Mouse (Mus musculus): ENCODE measurements at regions not wholly inside any gene's neighbourhood (a gene's known extent, or its start where the extent isn't known, plus 50 kb on each side); places are given as distances from the start of the nearest gene placed in this dataset.

- no peak overlapping the region for H3K4me2 ChIP-seq (replicated peaks)
- no peak for ATAC-seq (ENCODE audit: insufficient number of reproducible peaks, low FRiP score, low TSS enrichment, low read depth)
Observed at GRCm38 (mm10) chr1:7457895-7458294, 2650.2 kb downstream of the Gm37988 start.

DNA sequence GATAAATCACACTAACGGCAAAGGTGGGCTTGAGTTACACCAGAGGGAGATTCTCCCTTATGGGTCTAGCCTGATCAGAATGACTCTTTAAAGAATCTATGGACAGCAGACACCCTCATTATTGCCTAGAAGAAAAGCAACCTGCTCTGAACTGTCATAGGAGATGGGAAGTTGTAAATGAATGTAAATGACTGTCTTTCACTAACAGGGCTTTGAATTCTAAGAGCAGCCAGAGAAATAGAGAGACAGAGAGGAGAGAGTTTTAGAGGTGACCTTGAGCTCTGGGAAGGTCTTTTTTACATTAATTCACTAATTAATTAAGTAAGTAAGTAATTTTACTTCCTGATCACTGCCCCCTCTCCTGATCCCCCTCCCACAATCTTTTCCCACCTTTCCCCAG is 2686.4 kb downstream of the Gm37988 start:
- no peaks in the 10 kb centered on the region for H3K9me3 ChIP-seq (replicated peaks)
- H3K36me3 ChIP-seq, result no peaks in the 10 kb centered on the region
- 91% methylated on average over 1 of the region's 1 CpGs for WGBS
- H3K27me3 ChIP-seq, result no peaks in the 10 kb centered on the region
- no peak overlapping the region for H3K9ac ChIP-seq
- H3K4me3 ChIP-seq (replicated peaks), result no peak overlapping the region
- H3K4me1 ChIP-seq, result no peaks in the 10 kb centered on the region
- no peak overlapping the region for H3K4me2 ChIP-seq (replicated peaks)
- H3K27ac ChIP-seq (replicated peaks), result no peak overlapping the region
- no peak for ATAC-seq (ENCODE audit: insufficient number of reproducible peaks, low FRiP score, low TSS enrichment, low read depth)

More at GRCm38 (mm10) chr1:7457895-7458294, 2650.2 kb downstream of the Gm37988 start:
- Histone ChIP-seq H3K36me3 (no peaks in the 10 kb centered on the region), H3K9me3 (replicated peaks) (no peaks in the 10 kb centered on the region), H3K27ac (replicated peaks) (no peak overlapping the region), H3K4me3 (replicated peaks) (no peak overlapping the region), H3K27me3 (no peaks in the 10 kb centered on the region), H3K9ac (no peak overlapping the region), H3K4me1 (no peaks in the 10 kb centered on the region)

DNA sequence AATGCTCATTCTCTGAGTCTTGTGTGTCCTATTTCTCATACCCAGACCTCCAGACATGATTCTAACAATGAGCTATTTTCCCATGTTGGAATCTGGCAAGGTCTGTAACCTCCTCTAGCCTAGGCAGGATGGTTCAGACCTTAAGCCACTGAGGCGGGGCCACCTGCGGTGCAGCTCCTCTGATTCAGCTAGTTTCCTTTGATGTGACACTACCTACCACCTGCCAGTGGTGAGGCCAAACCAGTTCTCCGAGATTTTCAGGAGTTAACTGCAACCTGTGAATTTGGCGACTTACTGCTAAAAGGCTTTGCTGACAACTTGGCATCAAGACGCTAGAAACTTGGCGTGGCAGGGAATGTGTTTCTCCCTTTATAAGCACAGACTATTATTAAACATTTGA is 2691.3 kb downstream of the Gm37988 start:
- no peaks in the 10 kb centered on the region for H3K36me3 ChIP-seq
- ATAC-seq (ENCODE audit: insufficient number of reproducible peaks, low FRiP score, low TSS enrichment, low read depth), result 0 out of 2 replicates have a peak, but pooled peaks have one; percentile 65
- no peak overlapping the region for H3K9ac ChIP-seq
- no peaks in the 10 kb centered on the region for H3K4me1 ChIP-seq
- H3K27ac ChIP-seq (replicated peaks), result peak overlapping the region; percentile 44; the same call in 1 of the 2 replicates
- 49% methylated on average over 6 of the region's 6 CpGs for WGBS
- H3K9me3 ChIP-seq (replicated peaks), result no peaks in the 10 kb centered on the region
- no peak overlapping the region for H3K4me2 ChIP-seq (replicated peaks)
- H3K4me3 ChIP-seq (replicated peaks), result no peak overlapping the region
- no peaks in the 10 kb centered on the region for H3K27me3 ChIP-seq

DNA sequence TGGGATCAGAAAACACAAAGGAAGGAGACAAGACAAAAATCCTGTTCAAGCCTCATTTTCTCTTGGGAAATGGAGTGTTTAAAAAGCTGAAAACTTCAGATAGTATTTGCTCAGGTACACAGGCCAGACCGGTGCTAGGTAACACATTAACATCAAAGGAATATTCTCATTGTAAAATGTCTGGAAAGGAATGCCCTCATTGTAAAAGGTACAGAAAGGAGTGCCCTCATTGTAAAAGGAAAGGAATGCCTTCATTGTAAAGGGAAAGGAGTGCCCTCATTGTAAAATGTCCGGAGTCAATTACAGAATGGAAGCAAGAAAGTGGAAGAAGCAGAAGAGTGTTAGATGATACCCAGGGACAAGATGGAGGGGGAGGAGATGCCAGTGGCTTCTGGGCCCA is 2694.7 kb downstream of the Gm37988 start:
- Histone ChIP-seq H3K9me3 (replicated peaks) (no peaks in the 10 kb centered on the region), H3K4me3 (replicated peaks) (no peak overlapping the region), H3K4me2 (replicated peaks) (no peak overlapping the region), H3K27me3 (no peaks in the 10 kb centered on the region), H3K4me1 (no peaks in the 10 kb centered on the region), H3K36me3 (no peaks in the 10 kb centered on the region), H3K27ac (replicated peaks) (no peak overlapping the region), H3K9ac (no peak overlapping the region)
- 65% methylated on average over 2 of the region's 2 CpGs for WGBS
- ATAC-seq (ENCODE audit: insufficient number of reproducible peaks, low FRiP score, low TSS enrichment, low read depth), result no peak

DNA sequence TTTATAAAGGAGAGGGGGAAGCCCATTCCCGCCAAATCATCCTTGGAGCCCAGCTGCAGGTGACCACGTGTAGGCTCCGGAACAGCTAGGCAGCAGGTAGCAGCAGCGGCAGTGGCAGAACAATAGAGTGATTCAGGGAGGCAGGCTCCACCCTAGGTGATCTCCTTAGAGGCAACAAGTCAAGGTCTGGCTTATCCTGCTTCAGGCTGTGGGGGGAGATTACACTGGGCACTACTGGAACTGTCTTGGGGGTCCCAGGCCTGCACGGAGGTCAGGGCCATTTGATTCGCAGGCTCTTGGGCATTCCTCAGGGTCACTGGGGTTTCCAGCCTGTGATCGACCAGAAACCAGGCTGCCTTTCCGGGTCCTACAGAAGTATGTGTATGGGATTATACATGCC is 2711.1 kb downstream of the Gm37988 start:
- no peak overlapping the region for H3K4me3 ChIP-seq (replicated peaks)
- H3K9ac ChIP-seq, result no peak overlapping the region
- no peak overlapping the region for H3K4me2 ChIP-seq (replicated peaks)
- H3K36me3 ChIP-seq, result no peaks in the 10 kb centered on the region
- no peaks in the 10 kb centered on the region for H3K27me3 ChIP-seq
- no peaks in the 10 kb centered on the region for H3K4me1 ChIP-seq
- no peaks in the 10 kb centered on the region for H3K9me3 ChIP-seq (replicated peaks)
- ATAC-seq (ENCODE audit: insufficient number of reproducible peaks, low FRiP score, low TSS enrichment, low read depth), result no peak
- 53% methylated on average over 8 of the region's 8 CpGs for WGBS
- H3K27ac ChIP-seq (replicated peaks), result no peak overlapping the region

GRCm38 (mm10) chr1:7533506-7533905 is 2725.8 kb downstream of the Gm37988 start:
- no peaks in the 10 kb centered on the region for H3K4me1 ChIP-seq
- no peaks in the 10 kb centered on the region for H3K36me3 ChIP-seq
- no peaks in the 10 kb centered on the region for H3K9me3 ChIP-seq (replicated peaks)
- no peak overlapping the region for H3K4me2 ChIP-seq (replicated peaks)
- H3K4me3 ChIP-seq (replicated peaks), result no peak overlapping the region
- no peak overlapping the region for H3K9ac ChIP-seq
- H3K27me3 ChIP-seq, result no peaks in the 10 kb centered on the region
- no peak overlapping the region for H3K27ac ChIP-seq (replicated peaks)
- no peak for ATAC-seq (ENCODE audit: insufficient number of reproducible peaks, low FRiP score, low TSS enrichment, low read depth)

DNA sequence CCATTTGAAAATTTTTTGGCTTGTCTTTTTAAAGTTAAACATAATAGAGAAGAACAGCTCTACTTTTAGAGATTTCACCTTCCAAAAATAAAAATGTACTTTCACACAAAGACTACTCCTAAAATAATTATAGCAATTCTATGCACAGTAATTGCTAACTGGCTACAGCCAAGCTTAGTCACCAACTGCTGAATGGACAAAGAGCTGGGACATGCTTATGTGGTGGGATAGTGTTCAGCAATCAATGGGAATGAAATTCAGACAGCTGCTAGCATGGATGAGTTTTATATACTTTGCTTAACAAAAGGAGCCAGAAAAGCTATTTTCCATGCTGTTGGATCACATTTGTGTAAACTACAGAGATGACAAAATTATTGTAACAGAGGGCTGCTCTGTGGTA is 2727.5 kb downstream of the Gm37988 start:
- no peak for ATAC-seq (ENCODE audit: insufficient number of reproducible peaks, low FRiP score, low TSS enrichment, low read depth)
- Histone ChIP-seq H3K36me3 (no peaks in the 10 kb centered on the region), H3K9ac (no peak overlapping the region), H3K4me1 (no peaks in the 10 kb centered on the region), H3K4me2 (replicated peaks) (no peak overlapping the region), H3K27ac (replicated peaks) (no peak overlapping the region), H3K4me3 (replicated peaks) (no peak overlapping the region), H3K9me3 (replicated peaks) (no peaks in the 10 kb centered on the region), H3K27me3 (no peaks in the 10 kb centered on the region)

DNA sequence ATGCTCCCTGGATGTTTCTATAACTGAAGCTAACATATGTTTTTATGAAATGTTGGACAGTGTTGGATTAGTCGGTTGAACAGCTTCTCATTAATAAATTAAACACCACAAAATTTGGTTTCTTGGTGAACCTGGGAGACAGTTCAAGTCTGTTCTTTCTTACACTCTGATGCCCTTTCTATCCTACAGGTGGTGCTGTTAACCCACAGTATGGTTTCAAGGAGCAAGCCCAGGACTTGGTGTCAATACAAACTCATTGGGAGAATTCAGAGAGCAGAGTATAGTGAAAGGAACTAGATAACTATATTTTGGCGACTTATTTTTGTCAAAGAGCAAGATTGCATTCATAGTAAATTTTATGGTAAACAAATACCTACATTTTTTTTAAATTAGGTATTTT is 2735.8 kb downstream of the Gm37988 start:
- Histone ChIP-seq H3K4me3 (replicated peaks) (no peak overlapping the region), H3K4me1 (no peaks in the 10 kb centered on the region), H3K4me2 (replicated peaks) (no peak overlapping the region), H3K9me3 (replicated peaks) (no peaks in the 10 kb centered on the region), H3K36me3 (no peaks in the 10 kb centered on the region), H3K9ac (no peak overlapping the region), H3K27me3 (no peaks in the 10 kb centered on the region), H3K27ac (replicated peaks) (no peak overlapping the region)
- WGBS, result 20% methylated on average over 2 of the region's 2 CpGs
- no peak for ATAC-seq (ENCODE audit: insufficient number of reproducible peaks, low FRiP score, low TSS enrichment, low read depth)

DNA sequence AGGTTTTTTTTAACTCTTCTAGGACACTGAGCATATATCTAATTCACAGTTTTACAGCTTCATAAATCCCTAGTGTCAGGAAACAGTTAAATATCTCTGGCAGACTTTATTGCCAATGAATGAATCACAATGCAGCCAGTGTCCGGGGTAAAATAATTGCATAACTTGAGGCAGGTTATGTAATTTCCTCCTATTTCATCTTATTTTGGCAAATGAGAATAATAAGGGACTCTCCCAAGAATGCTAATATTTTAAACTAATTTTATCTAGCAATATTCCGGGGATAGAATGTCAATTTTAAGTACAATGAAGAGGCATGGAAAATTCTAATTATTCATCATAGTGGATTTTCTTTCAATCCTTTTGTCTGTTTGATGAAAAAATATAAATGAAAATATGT is 2740.6 kb downstream of the Gm37988 start:
- Histone ChIP-seq H3K9ac (no peak overlapping the region), H3K27me3 (no peaks in the 10 kb centered on the region), H3K4me2 (replicated peaks) (no peak overlapping the region), H3K36me3 (no peaks in the 10 kb centered on the region), H3K4me3 (replicated peaks) (no peak overlapping the region), H3K9me3 (replicated peaks) (no peaks in the 10 kb centered on the region), H3K27ac (replicated peaks) (no peak overlapping the region), H3K4me1 (no peaks in the 10 kb centered on the region)
- ATAC-seq (ENCODE audit: insufficient number of reproducible peaks, low FRiP score, low TSS enrichment, low read depth), result no peak
- 41% methylated on average over 2 of the region's 2 CpGs for WGBS

GRCm38 (mm10) chr1:7574787-7575186 is 2767.1 kb downstream of the Gm37988 start:
- Histone ChIP-seq H3K4me2 (replicated peaks) (no peak overlapping the region), H3K27me3 (no peaks in the 10 kb centered on the region), H3K27ac (replicated peaks) (no peak overlapping the region), H3K4me3 (replicated peaks) (no peak overlapping the region), H3K4me1 (no peaks in the 10 kb centered on the region), H3K9me3 (replicated peaks) (no peaks in the 10 kb centered on the region), H3K9ac (no peak overlapping the region), H3K36me3 (no peaks in the 10 kb centered on the region)
- WGBS, result 94% methylated on average over 1 of the region's 1 CpGs
- no peak for ATAC-seq (ENCODE audit: insufficient number of reproducible peaks, low FRiP score, low TSS enrichment, low read depth)

- Histone ChIP-seq H3K4me1 (no peaks in the 10 kb centered on the region), H3K27ac (replicated peaks) (no peak overlapping the region), H3K4me3 (replicated peaks) (no peak overlapping the region), H3K9ac (no peak overlapping the region), H3K36me3 (no peaks in the 10 kb centered on the region), H3K4me2 (replicated peaks) (no peak overlapping the region), H3K27me3 (no peaks in the 10 kb centered on the region), H3K9me3 (replicated peaks) (no peaks in the 10 kb centered on the region)
- WGBS, result 67% methylated on average over 3 of the region's 3 CpGs
- ATAC-seq (ENCODE audit: insufficient number of reproducible peaks, low FRiP score, low TSS enrichment, low read depth), result no peak
Observed at GRCm38 (mm10) chr1:7586409-7586808, 2778.7 kb downstream of the Gm37988 start.

DNA sequence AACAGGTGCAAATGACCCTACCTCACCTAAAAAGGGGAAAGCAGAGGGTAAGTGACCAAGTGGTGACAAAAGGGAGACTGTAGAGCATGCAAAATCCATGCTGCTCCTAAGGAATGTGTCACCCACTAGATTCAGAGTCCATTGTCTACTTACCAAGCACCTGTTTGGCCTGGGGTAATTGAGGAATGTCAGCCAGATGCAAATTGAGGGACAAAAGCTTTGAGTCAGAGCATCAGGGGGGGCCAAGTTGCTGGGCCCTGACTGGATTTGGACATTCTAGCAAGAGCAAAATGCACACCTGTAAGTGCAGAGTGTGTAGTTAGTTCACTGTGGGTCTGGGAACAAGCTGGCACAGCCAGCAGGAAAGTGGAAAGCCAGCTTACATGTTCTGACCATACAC is 2783.6 kb downstream of the Gm37988 start:
- no peak overlapping the region for H3K4me2 ChIP-seq (replicated peaks)
- no peak overlapping the region for H3K27ac ChIP-seq (replicated peaks)
- H3K4me3 ChIP-seq (replicated peaks), result no peak overlapping the region
- H3K9me3 ChIP-seq (replicated peaks), result no peaks in the 10 kb centered on the region
- no peak overlapping the region for H3K9ac ChIP-seq
- no peaks in the 10 kb centered on the region for H3K4me1 ChIP-seq
- H3K27me3 ChIP-seq, result no peaks in the 10 kb centered on the region
- no peak for ATAC-seq (ENCODE audit: insufficient number of reproducible peaks, low FRiP score, low TSS enrichment, low read depth)
- H3K36me3 ChIP-seq, result no peaks in the 10 kb centered on the region
